Mouse (Mus musculus) midbrain, embryonic 11.5 days (tissue): ENCODE measurements around the gene Kctd10. TPM values are rescaled to one million over a fixed set of nuclear protein-coding genes. Genes with fewer than 3 reads are reported as not detected.

ENCODE experiments used
- ATAC-seq: fragments of 200-750 bp; cut with Nextera tagmentation; 2 replicates; pipeline ENCODE4 v1.8.0; 2017; ENCODE audit warnings: moderate TSS enrichment, moderate library complexity; ENCODE audit not compliant: low FRiP score
- DNase-seq: peaks from one replicate; pipeline ENCODE4 v3.0.0; 2015; ENCODE audit warnings: low spot score; ENCODE audit errors: missing footprints
- H3K27ac ChIP-seq: fragments of 300-500 bp; sonication (generic); 2 replicates; pipeline ENCODE4 v1.5.1; 2014; ENCODE audit warnings: low read depth, low read length
- H3K27me3 ChIP-seq: fragments of 300-500 bp; sonication (generic); 2 replicates; pipeline ENCODE4 v1.6.1; 2014; ENCODE audit warnings: mild to moderate bottlenecking, low read length, moderate library complexity, mixed read lengths; ENCODE audit not compliant: control insufficient read depth, insufficient read depth
- H3K36me3 ChIP-seq: fragments of 300-500 bp; sonication (generic); 2 replicates; pipeline ENCODE4 v1.6.1; 2014; ENCODE audit warnings: mild to moderate bottlenecking, low read length, moderate library complexity, mixed read lengths; ENCODE audit not compliant: control insufficient read depth, insufficient read depth
- H3K4me1 ChIP-seq: fragments of 300-500 bp; sonication (generic); 2 replicates; pipeline ENCODE4 v1.6.1; 2014; ENCODE audit warnings: low read length; ENCODE audit not compliant: control insufficient read depth, insufficient read depth
- H3K4me2 ChIP-seq: fragments of 300-500 bp; sonication (generic); 2 replicates; pipeline ENCODE4 v1.6.1; 2014; ENCODE audit warnings: mild to moderate bottlenecking, moderate library complexity
- H3K4me3 ChIP-seq: fragments of 300-500 bp; sonication (generic); 2 replicates; pipeline ENCODE4 v1.5.1; 2014; ENCODE audit warnings: low read depth, low read length
- H3K9ac ChIP-seq: fragments of 300-500 bp; sonication (generic); 2 replicates; pipeline ENCODE4 v1.6.1; 2014; ENCODE audit warnings: low read length
- H3K9me3 ChIP-seq: fragments of 300-500 bp; sonication (generic); 2 replicates; pipeline ENCODE4 v1.6.1; 2016; ENCODE audit warnings: low read length; ENCODE audit not compliant: control insufficient read depth
- WGBS: fragments of 180-500 bp; shearing (Covaris S2); extraction: QIAGEN DNeasy Blood & Tissue Kit; methylation state at CpG from one replicate; pipeline ENCODE4 v1.1.7; 2014; 5-methylcytosine and 5-hydroxymethylcytosine counted together
- microRNA-seq: library from miRNA; unstranded; fragments of <30 nt; microRNA quantifications from one replicate; pipeline ENCODE4, GENCODE M21; 2017
- polyA plus RNA-seq: library from polyadenylated mRNA; unstranded; fragments of >200 nt; fragmentation: Nextera tagmentation; extraction: Ambion mirVana; gene quantifications from 2 replicates; pipeline ENCODE4 v1.2.1, GENCODE M21; 2014

Gene Kctd10
- polyA plus RNA-seq, 1 experiment from 2014 or later: 104 TPM

- Histone ChIP-seq H3K4me3 (no peak overlapping the region), H3K4me2 (no peak overlapping the region), H3K9ac (no peak overlapping the region), H3K9me3 (no peaks in the 10 kb centered on the region), H3K4me1 (no peaks in the 10 kb centered on the region), H3K27ac (no peak overlapping the region), H3K27me3 (no peaks in the 10 kb centered on the region), H3K36me3 (no peaks in the 10 kb centered on the region)
- ATAC-seq (no peak), DNase-seq (no peak)
- 83% methylated on average over 5 of the region's 5 CpGs for WGBS
Measured at GRCm38 (mm10) chr5:114342996-114343395, 37.3 kb downstream of the Kctd10 start.

DNA sequence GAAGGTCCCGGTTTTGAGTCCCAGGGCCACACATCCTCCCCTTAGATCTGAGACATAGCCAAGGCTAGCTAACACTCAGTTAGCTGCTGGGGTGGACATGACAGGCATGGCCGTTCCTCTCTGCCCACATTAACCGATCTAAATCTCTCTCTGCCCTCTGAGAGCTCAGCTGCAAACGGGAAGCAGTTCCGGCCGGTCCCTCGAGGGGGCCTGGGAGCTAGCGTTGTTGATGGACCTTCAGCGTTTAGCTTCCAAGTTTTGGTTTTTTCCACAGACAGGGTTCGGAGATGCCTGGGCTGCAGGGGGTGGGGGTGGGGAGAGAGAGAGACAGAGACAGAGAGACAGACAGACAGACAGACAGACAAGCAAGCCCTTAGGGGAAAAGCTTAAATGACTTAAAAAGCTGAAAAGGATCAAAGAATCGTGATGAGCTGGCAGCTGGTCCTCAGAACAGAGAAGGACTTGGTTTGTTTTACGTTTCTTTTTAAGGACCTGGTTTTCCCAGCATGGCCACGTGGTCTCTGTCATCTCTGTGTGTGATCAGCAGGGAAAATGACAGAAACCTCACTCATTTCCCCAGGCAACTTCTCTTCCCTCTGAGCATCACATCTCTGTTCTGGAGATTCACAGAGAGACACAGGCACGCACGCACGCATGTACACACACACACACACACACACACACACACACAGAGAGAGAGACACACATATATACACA is 56.4 kb downstream of the Kctd10 start:
- no peak overlapping the region for H3K27ac ChIP-seq
- H3K9me3 ChIP-seq: no peaks in the 10 kb centered on the region
- H3K4me1 ChIP-seq: no peaks in the 10 kb centered on the region
- H3K4me2 ChIP-seq: 0 out of 2 replicates have a peak overlapping the region, but pooled peaks have one; percentile 1
- ATAC-seq: no peak
- H3K27me3 ChIP-seq: no peaks in the 10 kb centered on the region
- no peak overlapping the region for H3K4me3 ChIP-seq
- 23% methylated on average over 16 of the region's 16 CpGs for WGBS
- H3K36me3 ChIP-seq: no peaks in the 10 kb centered on the region
- H3K9ac ChIP-seq: no peak overlapping the region; the same call in 1 of the 2 replicates
- DNase-seq: peak; percentile 94

GRCm38 (mm10) chr5:114323105-114323790 is 57.1 kb downstream of the Kctd10 start:
- no peak overlapping the region for H3K4me3 ChIP-seq
- H3K36me3 ChIP-seq: no peaks in the 10 kb centered on the region
- no peak overlapping the region for H3K27ac ChIP-seq
- ATAC-seq (no peak), DNase-seq (no peak)
- no peaks in the 10 kb centered on the region for H3K4me1 ChIP-seq
- H3K4me2 ChIP-seq: no peak overlapping the region
- no peak overlapping the region; the same call in 1 of the 2 replicates for H3K9ac ChIP-seq
- H3K9me3 ChIP-seq: no peaks in the 10 kb centered on the region
- no peaks in the 10 kb centered on the region for H3K27me3 ChIP-seq
- WGBS: 62% methylated on average over 25 of the region's 25 CpGs

Small RNAs within 50 kb of the gene (microRNA-seq; reads per million reads assigned to microRNA genes)
- gene Mir7027: not detected

Other genes with a start within 250 kb of the Kctd10 start
- 1.6 and 1.7 TPM in 2 replicates for gene Acacb, start 234.0 kb downstream of the Kctd10 start, polyA plus RNA-seq
- gene Foxn4, start 106.7 kb downstream of the Kctd10 start, polyA plus RNA-seq: 6.5 and 6.9 TPM in 2 replicates
- gene Myo1h, start 91.3 kb downstream of the Kctd10 start, polyA plus RNA-seq: 0.45 and 0.66 TPM in 2 replicates
- 45.5 and 49.7 TPM in 2 replicates for gene Ube3b, start 99 bp upstream of the Kctd10 start, polyA plus RNA-seq
- 22.3 and 23.7 TPM in 2 replicates for gene Mmab, start 63.6 kb upstream of the Kctd10 start, polyA plus RNA-seq
- 62.5 and 63.3 TPM in 2 replicates for gene Mvk, start 63.8 kb upstream of the Kctd10 start, polyA plus RNA-seq
- 5.8 and 6.7 TPM in 2 replicates for gene Fam222a, start 187.5 kb upstream of the Kctd10 start, polyA plus RNA-seq